Comparison of ENCODE assay signal across 8 mouse cellular contexts in genomic region chr8:94875096-94875870, GRCm38 (mm10). TPM values are rescaled to one million over a fixed set of nuclear protein-coding genes. Genes with fewer than 3 reads are reported as not detected.
DNase-seq lines count a peak whose midpoint lies in the region; ATAC-seq and TF ChIP-seq lines count a peak whose summit lies in the region.

No protein-coding gene starts in this region.

- no peak for DNase-seq in thymus, adult 2 months
- DNase-seq in thymus, postnatal 25 days, result no peak
- peak; percentile 62 for DNase-seq in forebrain, embryonic 11.5 days (ENCODE audit: low spot score)
- DNase-seq in lung, postnatal 14 days, result peak; percentile 42
- no peak for DNase-seq in urinary bladder, postnatal 10 days (ENCODE audit: low spot score)
- DNase-seq in spleen, adult 12 weeks (ENCODE audit: low spot score), result no peak

- H3K4me3 ChIP-seq in thymus, adult 2 months (ENCODE audit: control insufficient read depth, insufficient read depth, low read length), result peak overlapping the region; percentile 41
- H3K4me3 ChIP-seq in forebrain, embryonic 11.5 days (ENCODE audit: low read depth, low read length), result peak overlapping the region; percentile 57
- H3K4me3 ChIP-seq in intestine, postnatal 0 days (ENCODE audit: low read depth, low read length), result peak overlapping the region; percentile 78

- peaks cover 26% of the 10 kb centered on the region for H3K4me1 ChIP-seq in thymus, adult 2 months (replicated peaks; ENCODE audit: control insufficient read depth, insufficient read depth, low read length)
- peaks cover 18% of the 10 kb centered on the region; the same call in 1 of the 2 replicates for H3K4me1 ChIP-seq in forebrain, embryonic 11.5 days (replicated peaks; ENCODE audit: control insufficient read depth, insufficient read depth, low read length)
- peaks cover 6% of the 10 kb centered on the region; the same call in 1 of the 2 replicates for H3K4me1 ChIP-seq in intestine, postnatal 0 days (replicated peaks; ENCODE audit: control insufficient read depth, insufficient read depth, low read length)

- no peak for TF ChIP-seq POLR2A in thymus, adult 2 months (IDR thresholded peaks at IDR 0.05; ENCODE audit: control insufficient read depth, extremely low read depth, insufficient read depth, low read length, poor library complexity)

- H3K9me3 ChIP-seq in forebrain, embryonic 11.5 days (ENCODE audit: control insufficient read depth, low read length), result no peaks in the 10 kb centered on the region
- no peaks in the 10 kb centered on the region for H3K9me3 ChIP-seq in intestine, postnatal 0 days (ENCODE audit: control insufficient read depth)

- no peaks in the 10 kb centered on the region for H3K27me3 ChIP-seq in thymus, adult 2 months (ENCODE audit: control insufficient read depth, insufficient read depth, low read length)
- H3K27me3 ChIP-seq in forebrain, embryonic 11.5 days (ENCODE audit: control insufficient read depth, insufficient read depth, low read length), result peaks cover 15% of the 10 kb centered on the region
- H3K27me3 ChIP-seq in intestine, postnatal 0 days (replicated peaks; ENCODE audit: control insufficient read depth, insufficient read depth, low read length), result no peaks in the 10 kb centered on the region

- TF ChIP-seq CTCF in thymus, adult 2 months (IDR thresholded peaks at IDR 0.05; ENCODE audit: borderline replicate concordance, control insufficient read depth, extremely low read depth, insufficient read depth, low read length, poor library complexity), result no peak; the same call in 1 of the 2 replicates
- no peak; the same call in 1 of the 2 replicates for TF ChIP-seq CTCF in intestine, postnatal 0 days (IDR thresholded peaks at IDR 0.05; ENCODE audit: low read depth)

- H3K27ac ChIP-seq in thymus, adult 2 months (ENCODE audit: control insufficient read depth, insufficient read depth, low read length), result no peak overlapping the region
- H3K27ac ChIP-seq in forebrain, embryonic 11.5 days (ENCODE audit: low read depth, low read length), result no peak overlapping the region
- peak overlapping the region; percentile 95 for H3K27ac ChIP-seq in intestine, postnatal 0 days (ENCODE audit: low read depth, low read length)

- H3K9ac ChIP-seq in forebrain, embryonic 11.5 days (ENCODE audit: low read length), result peak overlapping the region; percentile 51
- peak overlapping the region; percentile 76 for H3K9ac ChIP-seq in intestine, postnatal 0 days (ENCODE audit: low read depth, low read length)

- WGBS in thymus, adult 2 months, result 44% methylated on average over 17 of the region's 17 CpGs
- 17% methylated on average over 17 of the region's 17 CpGs for WGBS in forebrain, embryonic 11.5 days
- 12% methylated on average over 17 of the region's 17 CpGs for WGBS in intestine, postnatal 0 days

- H3K36me3 ChIP-seq in thymus, adult 2 months (ENCODE audit: control insufficient read depth, insufficient read depth, low read length), result no peaks in the 10 kb centered on the region
- H3K36me3 ChIP-seq in forebrain, embryonic 11.5 days (ENCODE audit: control insufficient read depth, insufficient read depth, low read length), result no peaks in the 10 kb centered on the region
- H3K36me3 ChIP-seq in intestine, postnatal 0 days (ENCODE audit: control insufficient read depth, insufficient read depth), result no peaks in the 10 kb centered on the region

- peak overlapping the region; percentile 98 for H3K4me2 ChIP-seq in forebrain, embryonic 11.5 days (ENCODE audit: low read depth, low read length, severe bottlenecking)
- H3K4me2 ChIP-seq in intestine, postnatal 0 days (replicated peaks; ENCODE audit: low read depth), result peak overlapping the region; percentile 91

- no peak for ATAC-seq in forebrain, embryonic 11.5 days (replicated peaks; ENCODE audit: low FRiP score)
- ATAC-seq in intestine, postnatal 0 days, result no peak
- no peak for ATAC-seq in frontal cortex, adult (ENCODE audit: low TSS enrichment)

RNA-seq across cellular contexts. Expression of gene Dok4, which starts 0.8 kb away (rescaled TPM):
- polyA plus RNA-seq in thymus, adult 2 months (2012; rRNA removed), result 3.1 and 4.9 TPM in 2 replicates
- polyA plus RNA-seq in forebrain, embryonic 11.5 days (2014; fragmentation: Nextera tagmentation; extraction: Ambion mirVana), result 19.1 and 19.9 TPM in 2 replicates
- 51.0 and 52.1 TPM in 2 replicates for polyA plus RNA-seq in intestine, postnatal 0 days (2015; fragmentation: Nextera tagmentation; extraction: Ambion mirVana)

RNA-seq across cellular contexts. Expression of gene Polr2c, which starts 18.0 kb away (rescaled TPM):
- polyA plus RNA-seq in thymus, adult 2 months (2012; rRNA removed), result 146 and 160 TPM in 2 replicates
- polyA plus RNA-seq in forebrain, embryonic 11.5 days (2014; fragmentation: Nextera tagmentation; extraction: Ambion mirVana), result 156 and 173 TPM in 2 replicates
- polyA plus RNA-seq in intestine, postnatal 0 days (2015; fragmentation: Nextera tagmentation; extraction: Ambion mirVana), result 70.4 and 75.1 TPM in 2 replicates

RNA-seq across cellular contexts. Expression of gene Ciapin1, which starts 37.1 kb away (rescaled TPM):
- 49.2 and 53.5 TPM in 2 replicates for polyA plus RNA-seq in thymus, adult 2 months (2012; rRNA removed)
- 144 and 152 TPM in 2 replicates for polyA plus RNA-seq in forebrain, embryonic 11.5 days (2014; fragmentation: Nextera tagmentation; extraction: Ambion mirVana)
- polyA plus RNA-seq in intestine, postnatal 0 days (2015; fragmentation: Nextera tagmentation; extraction: Ambion mirVana), result 88.1 and 95.1 TPM in 2 replicates

RNA-seq across cellular contexts. Expression of gene Coq9, which starts 37.2 kb away (rescaled TPM):
- polyA plus RNA-seq in thymus, adult 2 months (2012; rRNA removed), result 166 and 176 TPM in 2 replicates
- 53.7 and 60.5 TPM in 2 replicates for polyA plus RNA-seq in forebrain, embryonic 11.5 days (2014; fragmentation: Nextera tagmentation; extraction: Ambion mirVana)
- 79.4 and 80.7 TPM in 2 replicates for polyA plus RNA-seq in intestine, postnatal 0 days (2015; fragmentation: Nextera tagmentation; extraction: Ambion mirVana)

RNA-seq across cellular contexts. Expression of gene Ccdc102a, which starts 42.6 kb away (rescaled TPM):
- polyA plus RNA-seq in thymus, adult 2 months (2012; rRNA removed), result 6.8 and 7.2 TPM in 2 replicates
- 18.8 and 19.5 TPM in 2 replicates for polyA plus RNA-seq in forebrain, embryonic 11.5 days (2014; fragmentation: Nextera tagmentation; extraction: Ambion mirVana)
- 7.2 and 7.7 TPM in 2 replicates for polyA plus RNA-seq in intestine, postnatal 0 days (2015; fragmentation: Nextera tagmentation; extraction: Ambion mirVana)

Comparison
In these comparisons a context has a peak if more than half of its experiments do, and no peak if none do; other contexts are left out.
1. DNase-seq: peak in forebrain, embryonic 11.5 days (single experiment) and lung, postnatal 14 days (single experiment); none in thymus, adult 2 months (single experiment), thymus, postnatal 25 days (single experiment), urinary bladder, postnatal 10 days (single experiment) and spleen, adult 12 weeks (single experiment).
2. Peak in every context shown above with its lines, with median percentiles within 50 percentile points of each other: H3K4me3 ChIP-seq.